Mouse (Mus musculus): ENCODE results near the gene Fam83f.

Fam83f gene

GRCm38 (mm10) chr15:80736553-80736952 lies 64.9 kb downstream of the Fam83f start:
- in situ Hi-C loops (cut with MboI; ENCODE audit: low sequenced_read_pairs): no loop called here

- in situ Hi-C loops (cut with MboI; ENCODE audit: low sequenced_read_pairs): no loop called here
Measured at GRCm38 (mm10) chr15:80738244-80738643, 66.6 kb downstream of the Fam83f start.

- in situ Hi-C loops (cut with MboI; ENCODE audit: low sequenced_read_pairs): no loop called here
Measured at GRCm38 (mm10) chr15:80739972-80740371, 68.3 kb downstream of the Fam83f start.

GRCm38 (mm10) chr15:80741836-80742235 lies 70.2 kb downstream of the Fam83f start:
- in situ Hi-C loops (cut with MboI; ENCODE audit: low sequenced_read_pairs): no loop called here

- in situ Hi-C loops (cut with MboI; ENCODE audit: low sequenced_read_pairs): no loop called here
Measured at GRCm38 (mm10) chr15:80742991-80743474, 71.4 kb downstream of the Fam83f start.

- in situ Hi-C loops (cut with MboI; ENCODE audit: low sequenced_read_pairs): no loop called here
Measured at GRCm38 (mm10) chr15:80743606-80744005, 72.0 kb downstream of the Fam83f start.

GRCm38 (mm10) chr15:80744667-80745422 lies 73.2 kb downstream of the Fam83f start:
- in situ Hi-C loops (cut with MboI; ENCODE audit: low sequenced_read_pairs): no loop called here

GRCm38 (mm10) chr15:80748979-80749378 lies 77.3 kb downstream of the Fam83f start:
- in situ Hi-C loops (cut with MboI; ENCODE audit: low sequenced_read_pairs): no loop called here

All from CH12F3 (cell line).